Mouse (Mus musculus): ENCODE results near the gene Tprgl.

Gene Tprgl

DNA sequence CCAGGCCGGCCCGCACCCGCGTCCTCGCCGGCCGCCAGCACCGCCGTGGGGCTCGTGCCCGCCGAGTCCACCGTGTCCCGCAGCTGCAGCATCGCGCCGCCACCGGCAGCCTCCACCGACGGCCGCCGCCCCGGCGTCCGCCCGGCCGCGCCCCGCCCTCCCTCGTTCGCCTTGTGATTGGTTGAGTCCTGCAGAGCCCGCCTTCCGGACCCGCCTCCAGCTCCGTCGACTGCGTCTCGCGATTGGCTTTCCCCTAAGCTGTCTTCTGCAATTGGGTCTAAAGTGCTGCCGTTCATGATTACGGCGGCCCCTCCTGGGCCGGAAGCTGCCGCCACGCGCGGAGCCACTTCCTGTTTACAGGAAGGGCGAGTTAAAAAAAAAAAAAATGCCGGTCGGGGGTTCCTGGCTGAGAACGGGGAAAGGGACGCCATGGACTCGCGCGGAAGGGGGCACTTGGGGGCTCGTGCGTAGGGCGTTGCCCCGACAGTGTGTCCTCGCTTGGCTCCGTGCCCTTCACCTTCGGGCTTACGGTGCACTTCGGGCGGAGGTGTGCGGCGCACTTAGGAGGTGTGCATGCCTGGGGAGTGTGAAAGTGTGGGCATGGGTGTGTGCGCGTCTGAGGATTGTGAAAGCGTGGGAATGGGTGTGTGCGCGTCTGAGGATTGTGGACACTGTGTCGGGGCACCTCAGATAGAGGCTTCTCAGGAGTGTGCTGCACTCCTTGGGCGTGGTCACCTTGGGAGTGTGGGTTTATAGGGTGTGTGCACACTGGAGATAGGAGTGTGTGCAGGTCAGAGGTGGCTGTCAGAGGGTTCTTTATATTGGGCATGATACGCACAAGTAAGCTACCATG lies at the start of gene Tprgl:
TSS of gene Tprgl (minus strand) at position 129 of the 853 bp plus-strand sequence.
- DNase-seq (ENCODE audit: low read depth), result peak; percentile 88

GRCm38 (mm10) chr4:154209825-154210224 lies 49.4 kb upstream of the Tprgl start:
- DNase-seq (ENCODE audit: low read depth), result no peak

DNA sequence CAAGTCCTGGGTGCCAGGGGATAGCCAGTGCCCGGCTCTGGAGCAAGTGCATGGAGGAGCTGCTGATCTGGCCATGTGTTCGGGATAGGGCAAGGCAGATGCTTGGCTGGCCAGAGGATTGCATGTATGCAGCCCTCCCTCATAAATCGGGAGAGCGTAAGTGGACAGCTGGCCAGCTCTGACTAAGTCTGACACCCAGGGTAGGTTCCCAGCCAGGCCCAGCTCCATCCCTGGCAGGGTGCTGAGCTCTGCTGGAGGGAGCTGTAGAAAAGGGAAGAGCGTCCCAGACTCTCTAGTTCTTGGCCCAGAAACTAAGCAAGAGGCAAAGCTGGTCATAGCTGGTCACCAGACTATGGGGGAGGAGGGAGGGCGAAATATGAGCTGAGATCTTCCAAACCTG lies 48.6 kb upstream of the Tprgl start:
- DNase-seq (ENCODE audit: low read depth), result no peak

GRCm38 (mm10) chr4:154207261-154207660 lies 46.8 kb upstream of the Tprgl start:
- peak; percentile 35 for DNase-seq (ENCODE audit: low read depth)

DNA sequence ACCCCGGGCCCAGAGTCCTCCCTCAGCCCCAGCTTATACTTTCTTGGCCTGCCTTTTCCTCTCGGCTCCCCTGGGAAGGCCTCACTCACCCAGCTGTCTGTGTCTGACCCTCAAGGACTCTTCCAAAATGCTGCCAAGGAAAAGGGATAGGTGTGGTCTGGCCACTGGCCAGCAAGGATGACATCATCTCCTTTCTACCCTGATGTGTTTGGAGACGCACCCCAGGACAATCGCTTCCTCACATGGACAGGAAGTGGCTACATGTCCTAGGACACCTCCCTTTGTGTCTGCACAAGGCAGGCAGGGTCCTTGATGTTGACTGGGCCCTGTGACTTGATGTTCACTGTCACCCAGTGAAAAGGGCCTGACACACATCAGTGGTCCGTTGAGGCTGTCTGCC lies 44.9 kb upstream of the Tprgl start:
- no peak for DNase-seq (ENCODE audit: low read depth)

DNA sequence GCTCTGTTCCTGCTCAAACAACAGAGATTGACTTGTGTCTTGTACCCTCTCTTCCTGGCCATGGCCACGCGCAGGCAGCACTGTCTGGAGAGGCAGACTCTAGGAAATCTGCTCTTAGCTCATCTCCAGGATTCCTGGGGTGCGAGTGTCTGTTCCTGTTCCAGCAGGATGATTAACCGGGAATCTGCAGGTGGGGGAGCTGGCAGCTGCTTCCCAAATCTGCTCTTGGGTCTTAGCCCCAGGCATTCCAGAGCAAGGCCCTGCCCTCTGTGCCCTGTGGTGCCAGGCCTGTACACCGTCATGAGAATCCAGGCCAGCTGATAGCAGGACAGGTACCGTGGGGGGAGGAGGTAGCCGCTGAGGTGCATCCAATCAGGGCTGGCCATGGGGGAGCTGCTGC lies 44.1 kb upstream of the Tprgl start:
- DNase-seq (ENCODE audit: low read depth), result no peak

- DNase-seq (ENCODE audit: low read depth), result no peak
Measured at GRCm38 (mm10) chr4:154201511-154201910, 41.0 kb upstream of the Tprgl start.

DNA sequence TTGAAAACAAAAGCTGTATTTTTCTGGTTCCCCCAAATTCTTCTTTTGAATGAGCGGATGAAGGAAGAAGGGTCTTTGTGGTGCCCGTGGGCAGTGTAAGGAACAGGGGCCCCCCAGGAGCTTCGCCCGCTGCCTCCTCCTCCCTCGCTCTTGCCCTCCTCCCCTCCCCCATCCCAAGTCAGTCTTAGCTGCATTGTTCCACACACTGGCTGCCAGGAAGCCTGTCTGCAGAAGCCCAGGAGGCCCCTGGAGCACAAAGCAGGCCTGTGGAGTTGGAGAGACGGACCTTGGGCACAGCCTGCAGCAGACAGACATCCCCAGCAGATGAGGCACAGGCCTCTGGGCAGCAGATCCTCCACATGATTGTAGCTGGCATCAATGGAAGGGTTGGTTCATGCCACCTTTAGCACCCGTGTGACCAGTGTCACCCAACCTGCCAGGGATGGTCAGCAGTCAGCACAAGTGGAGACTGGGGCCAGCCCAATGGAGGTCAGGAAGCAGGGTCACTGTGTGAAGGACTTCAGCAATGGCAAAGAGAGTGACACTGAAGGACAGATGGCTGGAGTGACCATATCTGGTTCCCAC lies 38.0 kb upstream of the Tprgl start:
- DNase-seq (ENCODE audit: low read depth), result no peak

GRCm38 (mm10) chr4:154197961-154198360 lies 37.5 kb upstream of the Tprgl start:
- no peak for DNase-seq (ENCODE audit: low read depth)

DNA sequence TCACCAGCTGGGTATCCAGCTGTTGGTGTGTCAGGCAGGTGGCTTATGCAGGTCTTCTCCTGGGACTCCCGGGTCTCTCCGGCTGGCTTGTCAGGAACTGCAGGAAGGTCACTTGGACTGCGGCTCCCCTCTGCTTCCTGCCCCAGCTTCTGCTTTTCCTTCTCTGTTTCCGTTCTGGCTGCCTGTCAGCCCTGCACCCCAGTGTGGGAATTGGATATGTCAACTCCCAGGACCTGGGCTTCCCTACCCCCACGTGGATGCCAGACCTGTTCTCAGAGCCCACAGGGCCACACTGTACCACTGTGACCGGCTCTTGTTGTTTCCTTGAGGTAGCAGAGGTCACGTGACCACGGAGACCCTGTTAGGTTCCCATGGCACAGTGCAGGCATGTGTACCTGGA lies 28.5 kb upstream of the Tprgl start:
- DNase-seq (ENCODE audit: low read depth), result no peak

DNA sequence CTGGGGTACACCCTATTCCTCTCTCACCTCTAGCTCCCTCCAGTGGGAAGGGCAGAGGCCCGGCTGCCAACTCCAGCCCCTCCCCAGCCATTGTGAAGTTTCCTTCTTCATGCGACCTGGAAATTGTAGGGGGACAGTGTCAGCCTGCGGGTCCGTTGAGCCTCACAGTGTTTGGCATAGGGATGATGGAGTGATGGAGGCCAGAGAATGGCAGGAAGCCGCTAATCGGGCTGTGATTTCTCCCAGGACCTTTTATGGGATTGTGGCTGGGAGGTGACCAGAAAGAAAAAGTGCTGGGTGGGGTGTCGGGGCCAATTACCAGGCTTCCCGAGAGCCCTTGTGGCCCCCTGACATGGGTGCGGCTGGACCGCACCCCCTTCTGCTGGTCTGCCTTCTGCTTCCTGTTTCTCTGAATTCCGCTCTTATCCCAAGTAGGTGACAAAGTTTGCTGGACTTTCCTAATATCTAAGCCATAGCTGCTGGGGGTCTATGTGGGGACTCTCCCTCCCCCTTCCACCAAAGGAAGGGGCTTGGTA lies 25.6 kb upstream of the Tprgl start:
- no peak for DNase-seq (ENCODE audit: low read depth)

- DNase-seq (ENCODE audit: low read depth), result no peak
Measured at GRCm38 (mm10) chr4:154185001-154185400, 24.5 kb upstream of the Tprgl start.

DNA sequence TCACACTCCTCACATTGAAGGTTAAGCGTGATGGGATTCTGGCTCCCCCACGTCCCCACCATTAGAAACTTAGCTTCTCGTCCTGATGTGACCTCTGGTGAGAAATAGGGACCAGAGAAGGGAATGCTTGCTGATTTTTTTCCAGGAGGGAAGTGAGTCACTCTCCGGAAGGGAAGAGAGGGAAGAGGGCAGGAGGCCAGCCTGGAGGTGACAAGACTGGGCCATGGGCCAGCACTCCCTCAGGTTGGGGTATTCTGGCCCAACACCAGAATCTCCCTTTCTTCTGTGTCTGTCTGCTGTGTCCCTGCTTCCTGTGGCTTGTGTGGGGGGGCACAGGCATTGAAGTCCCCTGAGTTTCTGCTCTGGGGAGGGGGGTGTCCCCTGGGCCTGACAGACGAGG lies 23.1 kb upstream of the Tprgl start:
- DNase-seq (ENCODE audit: low read depth), result no peak

DNA sequence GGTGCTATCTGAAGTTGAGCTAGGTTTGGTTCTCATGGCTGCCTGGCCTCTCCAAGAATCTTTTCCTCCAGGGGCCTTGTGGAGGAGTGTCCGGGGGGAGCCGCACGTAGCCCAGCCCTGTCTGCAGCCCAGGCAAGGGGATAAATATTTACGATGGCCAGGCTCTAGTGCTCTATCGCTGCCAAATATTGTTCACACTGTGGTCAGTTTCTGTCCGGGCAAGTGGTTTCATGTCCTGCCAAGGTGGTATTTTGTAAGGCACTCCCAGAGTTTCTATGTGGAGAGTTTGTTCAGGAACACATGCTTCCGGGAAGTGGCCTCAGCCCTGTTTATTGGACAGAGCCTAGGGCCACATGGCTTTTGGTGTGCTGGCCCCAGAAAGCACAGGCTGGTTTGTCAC lies 20.5 kb upstream of the Tprgl start:
- DNase-seq (ENCODE audit: low read depth), result no peak

GRCm38 (mm10) chr4:154177257-154177656 lies 16.8 kb upstream of the Tprgl start:
- DNase-seq (ENCODE audit: low read depth), result no peak

DNA sequence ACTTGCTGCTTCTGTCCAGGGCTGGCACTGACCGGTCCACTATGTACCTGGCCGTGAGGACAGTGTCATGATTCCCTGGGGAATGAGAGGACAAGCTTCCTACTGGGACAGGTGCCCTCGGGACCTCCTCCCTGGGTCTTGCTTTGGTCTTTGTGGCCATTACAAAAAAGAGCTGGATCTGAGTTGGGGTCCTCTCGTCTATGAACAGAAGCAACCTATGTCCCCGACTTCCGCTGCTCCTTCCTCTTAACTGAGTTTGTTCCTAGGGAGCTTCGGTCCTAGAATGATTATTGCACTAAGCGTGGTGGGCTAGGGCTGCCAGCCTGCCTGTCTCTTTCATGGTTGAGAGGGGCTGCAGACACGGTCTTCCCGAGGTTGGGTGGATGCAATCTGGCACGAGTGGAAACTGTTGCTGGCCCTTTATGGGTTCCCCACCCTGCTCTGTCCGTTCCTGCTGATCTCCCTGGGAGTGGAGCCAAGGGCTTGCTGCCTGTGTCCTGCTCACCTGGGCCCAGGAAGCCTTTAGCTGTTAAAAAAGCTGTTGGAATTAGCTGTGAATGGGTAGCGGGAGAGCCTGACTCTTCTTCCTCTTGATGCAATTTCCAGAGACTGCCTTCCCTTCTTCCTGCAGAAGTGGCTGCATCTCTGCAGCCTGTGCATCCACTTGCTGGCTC lies 11.6 kb upstream of the Tprgl start:
- DNase-seq (ENCODE audit: low read depth), result no peak

DNA sequence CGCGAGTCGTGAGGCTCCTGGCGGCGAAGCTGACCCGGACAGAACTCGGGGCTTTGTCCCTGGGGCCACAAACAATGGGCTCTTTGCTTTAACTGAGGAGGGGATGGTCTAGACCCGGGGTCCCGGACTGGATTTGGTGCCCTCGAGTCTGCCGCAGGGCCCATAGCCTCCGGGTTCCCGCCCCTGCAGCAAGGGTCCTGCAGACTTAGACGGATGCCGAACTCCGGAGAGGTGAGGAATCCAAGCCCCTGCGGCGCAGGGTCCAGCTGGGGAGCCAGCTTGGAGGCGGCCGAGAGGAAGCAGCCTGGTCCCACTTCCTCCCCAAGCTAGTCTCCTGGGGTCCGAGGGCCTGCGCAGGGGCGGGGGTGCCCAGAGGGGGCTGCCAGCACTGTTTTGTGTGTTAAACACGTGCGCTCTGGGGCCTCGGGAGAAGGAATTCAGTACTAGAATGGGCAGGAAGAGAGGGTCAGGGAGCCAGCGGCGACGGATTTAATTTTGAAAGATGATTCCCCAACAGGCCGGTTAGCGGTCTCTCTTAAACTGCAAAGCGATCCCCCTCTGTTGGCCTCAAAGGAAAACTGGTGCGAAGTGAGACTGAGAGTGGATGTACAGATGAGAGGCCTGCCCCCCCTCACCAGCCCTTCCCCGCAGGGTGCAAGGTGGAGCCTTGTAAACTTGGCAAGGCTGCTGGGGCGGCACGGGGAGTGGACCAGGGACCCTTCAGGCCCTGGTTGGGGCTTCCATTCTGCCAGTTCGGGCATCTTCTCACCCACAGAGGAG lies 10.9 kb upstream of the Tprgl start:
- no peak for DNase-seq (ENCODE audit: low read depth)

DNA sequence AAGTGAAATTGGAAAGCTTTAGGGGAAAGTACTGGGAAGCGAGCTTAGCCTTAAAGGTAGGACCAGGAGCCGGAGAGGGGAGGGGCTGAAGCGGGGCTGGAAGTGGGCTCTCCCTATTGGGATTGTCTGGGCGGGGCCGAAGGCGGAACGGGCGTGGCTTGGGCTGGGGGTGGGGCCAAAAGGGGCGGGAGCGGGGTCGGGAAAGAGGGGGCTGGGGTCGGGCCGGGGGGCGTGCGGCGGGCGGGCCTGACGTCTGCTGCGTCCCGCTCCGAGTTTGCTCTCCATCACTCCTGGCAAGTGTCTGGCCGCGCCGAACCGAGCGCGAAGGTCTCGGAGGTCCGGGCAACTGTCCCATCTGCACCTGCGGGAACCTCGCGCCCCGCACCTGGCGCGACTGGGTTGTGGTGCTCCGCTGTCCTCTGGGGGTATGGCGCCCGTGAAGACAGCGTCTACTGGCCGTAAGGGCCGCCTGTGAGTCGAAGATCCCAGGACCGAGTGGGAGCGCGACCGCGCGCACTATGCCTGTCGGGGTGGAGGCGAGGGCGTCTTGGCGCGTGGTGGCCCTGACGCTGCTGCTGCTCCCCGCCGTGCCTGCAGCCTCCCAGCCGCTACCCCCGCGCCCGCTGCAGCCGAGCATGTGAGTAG lies 10.2 kb upstream of the Tprgl start, which contains the start of gene Megf6:
TSS of gene Megf6 (plus strand) at position 225 of the 645 bp plus-strand sequence.
- no peak for DNase-seq (ENCODE audit: low read depth)

- DNase-seq (ENCODE audit: low read depth), result no peak
Measured at GRCm38 (mm10) chr4:154170021-154170420, 9.6 kb upstream of the Tprgl start.

DNA sequence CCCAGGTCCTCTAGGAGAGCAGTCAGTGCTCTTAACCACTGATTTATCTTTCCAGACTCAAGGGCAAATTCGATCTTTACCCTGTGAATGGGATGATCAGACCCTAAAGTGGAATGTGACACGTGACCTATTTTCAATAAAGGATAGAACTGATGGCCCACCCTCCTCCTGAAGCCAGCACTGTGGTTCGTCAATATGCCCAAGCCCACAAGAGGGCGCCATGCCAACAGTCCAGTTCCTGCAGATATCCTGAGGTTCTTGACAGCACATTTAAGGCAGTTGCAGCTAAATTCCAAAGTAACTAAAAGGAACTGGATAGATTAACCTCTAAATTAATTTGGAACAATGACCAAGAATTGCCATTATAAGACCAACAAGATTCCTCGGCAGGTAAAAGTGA lies 6.6 kb upstream of the Tprgl start:
- peak; percentile 30 for DNase-seq (ENCODE audit: low read depth)

GRCm38 (mm10) chr4:154163296-154163695 lies 2.8 kb upstream of the Tprgl start:
- peak; percentile 63 for DNase-seq (ENCODE audit: low read depth)

Measured in c-Kit-positive CD71-positive TER-119-negative erythroid progenitor cells, embryonic 14.5 days (primary cell).